Mouse (Mus musculus) bone marrow, adult 2 months (tissue): ENCODE data around the gene Snrnp35.

ENCODE experiments used
- CTCF ChIP-seq: fragments of 200-500 bp; IDR thresholded peaks from 2 replicates; pipeline ENCODE4 v1.5.1; 2011; ENCODE audit warnings: low read length, control low read depth; ENCODE audit not compliant: control insufficient read depth, insufficient read depth
- POLR2A ChIP-seq: fragments of 200-500 bp; IDR thresholded peaks from 2 replicates; pipeline ENCODE4 v1.6.1; 2011; ENCODE audit warnings: low read depth, mild to moderate bottlenecking, control low read depth, low read length, borderline replicate concordance; ENCODE audit not compliant: control insufficient read depth

- no peak for TF ChIP-seq CTCF
- no peak for TF ChIP-seq POLR2A
These were observed 37.2 kb upstream of the Snrnp35 start for GRCm38 (mm10) chr5:124445621-124446293.
